Mouse (Mus musculus) heart, embryonic 11.5 days (tissue): ENCODE measurements at regions not wholly inside any gene's neighbourhood (a gene's known extent, or its start where the extent isn't known, plus 50 kb on each side); places are given as distances from the start of the nearest gene placed in this dataset.
"Not testable (repeated sequence)": the region's sequence is repeated elsewhere in the genome, so short reads cannot be mapped to it uniquely, and the experiment has no call there.

Source experiments
- ATAC-seq: fragments of 200-750 bp; cut with Nextera tagmentation; replicated peaks from 2 replicates; pipeline ENCODE4 v1.8.0; 2017; ENCODE audit warnings: moderate library complexity; ENCODE audit not compliant: insufficient number of reproducible peaks, low FRiP score, low TSS enrichment
- H3K27ac ChIP-seq: fragments of 300-500 bp; sonication (generic); 2 replicates; pipeline ENCODE4 v1.5.1; 2014; ENCODE audit warnings: mild to moderate bottlenecking, low read depth, low read length
- H3K27me3 ChIP-seq: fragments of 300-500 bp; sonication (generic); 2 replicates; pipeline ENCODE4 v1.6.1; 2014; ENCODE audit warnings: mild to moderate bottlenecking, low read length, mixed read lengths; ENCODE audit not compliant: control insufficient read depth, insufficient read depth
- H3K36me3 ChIP-seq: fragments of 300-500 bp; sonication (generic); 2 replicates; pipeline ENCODE4 v1.6.1; 2014; ENCODE audit warnings: mild to moderate bottlenecking, low read length, moderate library complexity, mixed read lengths; ENCODE audit not compliant: control insufficient read depth, insufficient read depth
- H3K4me1 ChIP-seq: fragments of 300-500 bp; sonication (generic); 2 replicates; pipeline ENCODE4 v1.6.1; 2014; ENCODE audit warnings: low read length; ENCODE audit not compliant: control insufficient read depth, insufficient read depth
- H3K4me2 ChIP-seq: fragments of 300-500 bp; sonication (generic); 2 replicates; pipeline ENCODE4 v1.6.1; 2014; ENCODE audit warnings: mild to moderate bottlenecking, moderate library complexity
- H3K4me3 ChIP-seq: fragments of 300-500 bp; sonication (generic); 2 replicates; pipeline ENCODE4 v1.5.1; 2014; ENCODE audit warnings: low read depth, low read length
- H3K9ac ChIP-seq: fragments of 300-500 bp; sonication (generic); 2 replicates; pipeline ENCODE4 v1.6.1; 2014; ENCODE audit warnings: mild to moderate bottlenecking, low read depth, low read length, moderate library complexity
- H3K9me3 ChIP-seq: fragments of 300-500 bp; sonication (generic); replicated peaks from 2 replicates; pipeline ENCODE4 v1.6.1; 2016; ENCODE audit warnings: low read length; ENCODE audit not compliant: control insufficient read depth
- WGBS: fragments of 180-500 bp; shearing (Covaris S2); extraction: QIAGEN DNeasy Blood & Tissue Kit; methylation state at CpG from one replicate; pipeline ENCODE4 v1.1.7; 2014; ENCODE audit not compliant: insufficient replicate concordance; 5-methylcytosine and 5-hydroxymethylcytosine counted together

DNA sequence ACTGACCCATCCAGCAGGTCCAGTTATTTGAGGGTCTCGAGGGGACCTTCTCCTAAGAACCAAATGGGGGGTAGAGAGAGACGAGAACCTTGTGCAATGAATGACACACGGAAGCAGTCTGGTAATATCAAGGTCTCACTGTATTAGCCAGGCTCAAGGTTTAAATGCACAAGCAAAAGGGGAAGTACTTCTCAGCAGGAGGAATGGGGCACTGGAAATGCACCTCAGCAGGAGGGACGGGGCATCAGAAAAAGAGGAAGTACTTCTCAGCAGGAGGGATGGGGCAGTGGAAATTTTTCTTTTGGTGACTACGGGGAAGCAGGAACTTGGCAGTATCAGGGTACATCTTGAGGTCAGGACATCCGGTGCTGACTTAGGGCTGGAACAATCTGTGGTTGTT, 74.9 kb upstream of the Vmn1r3 start:
- not testable (repeated sequence) for ATAC-seq, H3K27ac ChIP-seq, H3K4me1 ChIP-seq, H3K9ac ChIP-seq, H3K4me3 ChIP-seq, H3K9me3 ChIP-seq, H3K27me3 ChIP-seq, H3K4me2 ChIP-seq, H3K36me3 ChIP-seq
- 72% methylated on average over 6 of the region's 6 CpGs for WGBS

DNA sequence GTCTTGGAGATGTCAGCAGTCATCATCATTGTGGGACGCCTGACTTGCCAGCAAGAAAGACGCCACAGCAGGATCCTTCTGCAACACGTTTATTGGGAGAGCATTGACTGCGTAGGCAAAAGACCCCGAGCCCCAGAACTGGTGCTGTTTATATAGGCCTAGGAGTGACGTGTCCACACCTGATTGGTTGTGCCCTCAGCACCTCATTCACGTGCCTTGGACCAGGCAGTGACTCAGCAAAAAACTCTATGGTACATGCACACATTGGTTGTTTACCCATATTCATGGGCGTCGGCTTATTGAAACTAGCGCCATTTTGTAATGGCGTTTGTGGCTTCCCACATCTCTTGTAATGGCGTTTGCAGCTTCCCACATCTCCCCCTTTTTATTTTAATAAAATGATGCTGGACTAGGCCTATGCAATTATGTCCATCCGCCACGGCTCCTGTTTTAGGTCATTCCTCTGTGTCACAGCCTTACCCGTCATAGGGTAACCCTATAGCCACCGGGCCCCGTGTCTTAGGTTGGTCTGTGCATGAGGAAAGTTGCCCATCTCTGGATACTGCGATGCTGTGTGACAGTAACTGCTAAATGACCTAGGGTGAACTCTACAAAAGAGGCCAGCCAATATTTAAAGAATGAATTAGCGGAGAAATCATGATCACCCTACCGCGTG, 67.6 kb upstream of the Vmn1r3 start:
- not testable (repeated sequence) for H3K27me3 ChIP-seq, H3K36me3 ChIP-seq, H3K4me1 ChIP-seq, H3K4me2 ChIP-seq, H3K27ac ChIP-seq, H3K9ac ChIP-seq, H3K4me3 ChIP-seq
- peaks cover 14% of the 10 kb centered on the region for H3K9me3 ChIP-seq
- ATAC-seq, result 0 out of 2 replicates have a peak, but pooled peaks have one; percentile 8
- WGBS, result 85% methylated on average over 21 of the region's 21 CpGs

- ATAC-seq, H3K27ac ChIP-seq, H3K36me3 ChIP-seq, H3K9ac ChIP-seq, H3K4me2 ChIP-seq, H3K4me1 ChIP-seq, H3K27me3 ChIP-seq, H3K4me3 ChIP-seq: not testable (repeated sequence)
- peaks cover 11% of the 10 kb centered on the region for H3K9me3 ChIP-seq
- 45% methylated on average over 4 of the region's 4 CpGs for WGBS
Observed at GRCm38 (mm10) chr4:3250258-3250657, 65.1 kb upstream of the Vmn1r3 start.

- not testable (repeated sequence) for ATAC-seq, H3K27ac ChIP-seq, H3K9ac ChIP-seq, H3K4me2 ChIP-seq, H3K36me3 ChIP-seq, H3K27me3 ChIP-seq, H3K4me1 ChIP-seq, H3K4me3 ChIP-seq, H3K9me3 ChIP-seq
- 67% methylated on average over 6 of the region's 6 CpGs for WGBS
Observed at GRCm38 (mm10) chr4:3242011-3242410, 56.9 kb upstream of the Vmn1r3 start.

DNA sequence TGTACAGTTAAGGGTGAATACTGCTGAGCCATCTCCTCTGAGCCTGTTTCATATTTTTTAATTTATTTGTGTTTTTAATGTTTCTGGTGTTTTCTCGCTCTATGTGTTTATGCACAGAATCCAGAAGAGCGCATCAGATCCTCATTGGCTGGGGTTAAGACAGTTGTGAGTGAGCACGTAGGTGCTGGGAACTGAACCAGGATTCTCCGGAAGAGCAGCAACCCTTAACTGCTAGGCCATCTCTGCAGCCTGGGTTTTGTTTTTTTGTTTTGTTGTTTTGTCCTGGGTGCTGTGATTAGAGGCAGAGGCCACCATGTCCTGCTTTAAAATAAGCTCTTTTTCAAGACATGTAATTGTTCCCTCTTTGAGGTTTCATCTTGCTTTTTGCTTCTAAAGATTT, 56.2 kb upstream of the Vmn1r3 start:
- H3K9me3 ChIP-seq, H3K4me3 ChIP-seq, H3K4me2 ChIP-seq, H3K27ac ChIP-seq, H3K9ac ChIP-seq, H3K4me1 ChIP-seq, H3K27me3 ChIP-seq, ATAC-seq, H3K36me3 ChIP-seq: not testable (repeated sequence)
- WGBS, result 72% methylated on average over 4 of the region's 4 CpGs

- not testable (repeated sequence) for H3K27ac ChIP-seq, H3K4me3 ChIP-seq, H3K4me2 ChIP-seq, H3K4me1 ChIP-seq, H3K9ac ChIP-seq, H3K27me3 ChIP-seq, H3K36me3 ChIP-seq
- H3K9me3 ChIP-seq, result peaks cover 11% of the 10 kb centered on the region
- WGBS, result 61% methylated on average over 6 of the region's 6 CpGs
- 0 out of 2 replicates have a peak, but pooled peaks have one; percentile 41 for ATAC-seq
Observed at GRCm38 (mm10) chr4:3238493-3238892, 53.3 kb upstream of the Vmn1r3 start.

GRCm38 (mm10) chr4:3236148-3236779, 51.1 kb upstream of the Vmn1r3 start:
- not testable (repeated sequence) for H3K4me2 ChIP-seq, H3K27me3 ChIP-seq, H3K4me3 ChIP-seq, H3K4me1 ChIP-seq, H3K9ac ChIP-seq, H3K36me3 ChIP-seq, H3K9me3 ChIP-seq, H3K27ac ChIP-seq
- 21% methylated on average over 2 of the region's 2 CpGs for WGBS
- peak; percentile 64 for ATAC-seq
